Mouse (Mus musculus) left cerebral cortex, adult 11 months (tissue): Measurements from ENCODE around the gene Vmn2r63.
"Not testable (repeated sequence)": the region's sequence is repeated elsewhere in the genome, so short reads cannot be mapped to it uniquely, and the experiment has no call there.

ENCODE experiments used
- DNase-seq: peaks from one replicate; pipeline ENCODE4 v3.0.0; 2022; ENCODE audit warnings: low spot score

Gene Vmn2r63

DNA sequence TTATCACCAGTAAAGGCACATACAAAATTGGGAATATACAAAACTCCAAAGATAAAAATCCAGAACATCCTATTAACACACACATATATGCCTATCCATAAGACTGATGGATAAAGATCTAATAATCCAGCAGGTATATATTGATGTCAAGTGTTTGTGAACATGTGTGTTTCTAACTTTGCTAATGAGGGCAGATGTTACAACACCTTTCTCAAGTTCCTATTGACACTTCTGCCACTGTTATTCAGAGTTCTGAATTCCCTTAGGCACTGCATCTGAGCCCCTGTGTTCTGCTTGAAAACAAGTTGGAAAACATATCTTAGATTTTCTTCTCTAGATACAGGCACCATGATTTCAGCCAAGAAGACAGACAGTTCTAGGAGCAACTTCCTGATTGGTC lies at the start of gene Vmn2r63:
TSS of gene Vmn2r63 (minus strand) at position 101 of the 400 bp plus-strand sequence.
- DNase-seq: not testable (repeated sequence)

DNA sequence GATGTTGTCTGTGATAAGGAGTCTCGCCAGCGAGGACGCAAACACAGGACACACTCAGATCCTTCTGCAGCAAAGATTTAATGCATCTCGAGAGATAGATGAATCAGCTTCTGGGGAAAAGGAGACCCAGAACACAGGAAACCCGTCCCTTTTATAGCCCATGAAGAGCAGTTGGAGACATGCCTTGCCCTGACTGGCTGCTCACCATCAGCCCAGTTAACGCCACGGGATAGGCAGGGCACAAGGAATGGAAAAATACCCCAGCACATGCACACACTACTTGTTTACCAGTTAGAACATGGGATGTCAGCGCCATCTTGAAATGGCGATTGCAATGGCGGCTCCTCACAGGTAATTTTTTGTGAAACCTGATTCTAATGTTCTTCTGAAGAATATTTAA lies 47.1 kb upstream of the Vmn2r63 start:
- no peak for DNase-seq

DNA sequence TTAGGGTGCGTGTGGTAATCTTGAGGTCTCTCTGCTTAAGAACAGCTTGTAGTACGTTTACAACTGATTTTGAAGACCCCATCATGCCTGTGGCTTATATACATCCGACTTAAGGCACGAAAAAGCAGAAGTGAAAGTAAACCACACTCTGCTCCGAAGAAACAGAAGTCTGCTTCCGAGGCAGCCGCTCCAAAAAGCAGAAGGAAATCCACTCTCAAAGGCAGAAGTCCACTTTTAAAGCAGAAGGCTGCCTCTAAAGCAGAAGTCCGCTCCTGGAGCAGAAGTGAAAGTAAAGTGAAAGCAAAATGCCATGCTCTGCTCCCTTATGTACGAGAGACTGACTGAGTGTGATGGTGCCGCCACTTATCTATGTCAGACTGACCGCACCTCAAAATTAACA lies 46.5 kb upstream of the Vmn2r63 start:
- no peak for DNase-seq

GRCm38 (mm10) chr7:42965246-42965645 lies 31.6 kb upstream of the Vmn2r63 start:
- no peak for DNase-seq

DNA sequence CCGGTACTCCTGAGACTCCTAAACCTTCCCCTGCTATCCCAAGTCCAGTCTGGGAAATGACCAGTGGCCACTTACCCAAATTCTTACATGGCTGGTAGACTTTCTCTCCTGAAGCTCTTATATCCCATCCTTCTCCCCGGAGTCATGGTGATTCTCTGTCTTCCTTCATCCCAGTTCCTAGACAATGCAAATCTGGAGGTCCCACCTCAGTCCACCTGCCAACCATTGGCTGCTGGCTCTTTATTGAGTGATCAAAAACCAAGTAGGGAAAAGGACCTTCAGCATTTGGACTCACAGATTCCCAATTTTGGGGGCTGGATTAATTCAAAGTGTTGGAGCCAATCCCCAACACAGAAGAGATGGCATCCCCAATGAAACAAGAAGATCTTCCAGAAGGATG lies 35.6 kb downstream of the Vmn2r63 start:
- DNase-seq: not testable (repeated sequence)

GRCm38 (mm10) chr7:42878090-42878489 lies 55.5 kb downstream of the Vmn2r63 start:
- no peak for DNase-seq

DNA sequence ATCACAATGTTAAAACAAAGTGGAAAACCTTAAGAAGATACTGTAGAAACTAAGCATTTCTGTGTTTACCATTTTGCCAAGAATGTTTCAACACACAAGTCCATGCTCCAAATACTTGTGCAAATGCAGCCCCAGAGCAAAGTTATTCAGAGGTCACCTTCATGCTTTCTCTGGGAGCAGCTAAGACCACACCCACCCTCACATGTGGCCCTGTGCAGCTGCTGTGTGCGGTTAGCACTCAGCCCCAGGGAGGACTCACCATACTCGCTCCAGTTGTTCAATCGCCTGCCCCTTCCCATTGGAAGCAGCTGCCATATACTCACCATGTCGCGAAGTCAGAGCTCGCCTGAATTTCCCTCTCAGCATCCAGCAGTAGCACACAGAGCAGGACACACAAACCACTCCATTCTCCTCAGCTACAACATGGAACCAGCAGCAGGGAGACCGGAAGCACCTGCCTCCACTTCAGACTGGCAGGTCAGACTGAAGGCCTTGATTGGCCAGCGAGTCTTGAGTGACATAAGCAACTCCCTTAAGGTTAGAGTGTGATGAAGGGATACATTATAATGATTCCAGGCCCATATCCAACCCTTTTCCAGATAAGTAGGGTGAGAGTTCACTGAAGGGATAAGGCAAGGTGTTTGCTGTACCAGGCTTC lies 66.7 kb downstream of the Vmn2r63 start, which contains the start of gene Gm2381:
TSS of gene Gm2381 (minus strand) at position 434 of the 658 bp plus-strand sequence.
- DNase-seq: not testable (repeated sequence)
